Mouse (Mus musculus) hindbrain, embryonic 12.5 days (tissue): ENCODE results near the gene Patj. TPM values are rescaled to one million over a fixed set of nuclear protein-coding genes. Genes with fewer than 3 reads are reported as not detected.
A peak's percentile ranks its signal among the peaks of the same experiment; 100 is the strongest.
"Not testable (repeated sequence)": the region's sequence is repeated elsewhere in the genome, so short reads cannot be mapped to it uniquely, and the experiment has no call there.

Experiments
- ATAC-seq: fragments of 200-750 bp; cut with Nextera tagmentation; 2 replicates; pipeline ENCODE4 v1.8.0; 2017; ENCODE audit warnings: moderate TSS enrichment; ENCODE audit not compliant: low FRiP score
- H3K27ac ChIP-seq: fragments of 300-500 bp; sonication (generic); 2 replicates; pipeline ENCODE4 v1.5.1; 2016; ENCODE audit warnings: mild to moderate bottlenecking
- H3K27me3 ChIP-seq: fragments of 300-500 bp; sonication (generic); 2 replicates; pipeline ENCODE4 v1.6.1; 2016; ENCODE audit warnings: mild to moderate bottlenecking
- H3K36me3 ChIP-seq: fragments of 300-500 bp; sonication (generic); 2 replicates; pipeline ENCODE4 v1.6.1; 2016; ENCODE audit warnings: mild to moderate bottlenecking
- H3K4me1 ChIP-seq: fragments of 300-500 bp; sonication (generic); 2 replicates; pipeline ENCODE4 v1.6.1; 2016
- H3K4me2 ChIP-seq: fragments of 300-500 bp; sonication (generic); replicated peaks from 2 replicates; pipeline ENCODE4 v1.6.1; 2016; ENCODE audit warnings: mild to moderate bottlenecking
- H3K4me3 ChIP-seq: fragments of 300-500 bp; sonication (generic); 2 replicates; pipeline ENCODE4 v1.5.1; 2016; ENCODE audit warnings: mild to moderate bottlenecking
- H3K9ac ChIP-seq: fragments of 300-500 bp; sonication (generic); 2 replicates; pipeline ENCODE4 v1.6.1; 2016; ENCODE audit warnings: mild to moderate bottlenecking, moderate library complexity
- H3K9me3 ChIP-seq: fragments of 300-500 bp; sonication (generic); replicated peaks from 2 replicates; pipeline ENCODE4 v1.6.1; 2016; ENCODE audit warnings: mild to moderate bottlenecking
- WGBS: fragments of 180-500 bp; shearing (Covaris S2); methylation state at CpG from one replicate; pipeline ENCODE4 v1.1.7; 2016; 5-methylcytosine and 5-hydroxymethylcytosine counted together
- polyA plus RNA-seq: library from polyadenylated mRNA; unstranded; fragments of >200 nt; fragmentation: Nextera tagmentation; extraction: Ambion mirVana; gene quantifications from 2 replicates; pipeline ENCODE4 v1.2.1, GENCODE M21; 2016

Patj gene
- polyA plus RNA-seq, 1 experiment from 2014 or later = 14.9 TPM

- 69% methylated on average over 9 of the region's 9 CpGs for WGBS
- no peak for ATAC-seq
- H3K9ac ChIP-seq = no peak overlapping the region
These were observed 298.0 kb downstream of the Patj start for GRCm38 (mm10) chr4:98693465-98694185.

GRCm38 (mm10) chr4:98697932-98698331, 302.3 kb downstream of the Patj start:
- WGBS = 82% methylated on average over 4 of the region's 4 CpGs
- H3K27ac ChIP-seq = no peak overlapping the region
- H3K36me3 ChIP-seq = no peaks in the 10 kb centered on the region
- no peak overlapping the region for H3K9ac ChIP-seq
- H3K9me3 ChIP-seq = no peaks in the 10 kb centered on the region
- H3K4me2 ChIP-seq = no peak overlapping the region
- no peak overlapping the region for H3K4me3 ChIP-seq
- peaks cover 9% of the 10 kb centered on the region for H3K4me1 ChIP-seq
- no peaks in the 10 kb centered on the region for H3K27me3 ChIP-seq
- no peak for ATAC-seq

More at GRCm38 (mm10) chr4:98693465-98694185, 298.0 kb downstream of the Patj start:
- H3K4me2 ChIP-seq = no peak overlapping the region
- no peaks in the 10 kb centered on the region for H3K9me3 ChIP-seq
- H3K36me3 ChIP-seq = no peaks in the 10 kb centered on the region
- no peak overlapping the region for H3K4me3 ChIP-seq
- H3K27me3 ChIP-seq = no peaks in the 10 kb centered on the region
- peaks cover under 1% of the 10 kb centered on the region for H3K4me1 ChIP-seq
- H3K27ac ChIP-seq = no peak overlapping the region

- no peak overlapping the region for H3K4me3 ChIP-seq
- peaks cover 9% of the 10 kb centered on the region for H3K4me1 ChIP-seq
- WGBS = 64% methylated on average over 3 of the region's 3 CpGs
These were observed 303.3 kb downstream of the Patj start for GRCm38 (mm10) chr4:98698921-98699320.

GRCm38 (mm10) chr4:98700156-98700555, 304.6 kb downstream of the Patj start:
- H3K9ac ChIP-seq = no peak overlapping the region
- peaks cover 9% of the 10 kb centered on the region for H3K4me1 ChIP-seq
- ATAC-seq = no peak
- no peaks in the 10 kb centered on the region for H3K36me3 ChIP-seq
- H3K4me2 ChIP-seq = no peak overlapping the region
- no peak overlapping the region for H3K4me3 ChIP-seq
- H3K27ac ChIP-seq = no peak overlapping the region
- H3K9me3 ChIP-seq = no peaks in the 10 kb centered on the region
- H3K27me3 ChIP-seq = no peaks in the 10 kb centered on the region
- 94% methylated on average over 3 of the region's 3 CpGs for WGBS

More at GRCm38 (mm10) chr4:98698921-98699320, 303.3 kb downstream of the Patj start:
- H3K36me3 ChIP-seq = no peaks in the 10 kb centered on the region
- no peaks in the 10 kb centered on the region for H3K27me3 ChIP-seq
- H3K4me2 ChIP-seq = no peak overlapping the region
- no peak for ATAC-seq
- H3K9me3 ChIP-seq = no peaks in the 10 kb centered on the region
- H3K27ac ChIP-seq = no peak overlapping the region
- no peak overlapping the region for H3K9ac ChIP-seq

GRCm38 (mm10) chr4:98702201-98702894, 306.8 kb downstream of the Patj start:
- Histone ChIP-seq H3K36me3 (no peaks in the 10 kb centered on the region), H3K9ac (no peak overlapping the region), H3K4me1 (peaks cover 9% of the 10 kb centered on the region), H3K27ac (no peak overlapping the region), H3K4me2 (no peak overlapping the region), H3K27me3 (no peaks in the 10 kb centered on the region), H3K9me3 (no peaks in the 10 kb centered on the region), H3K4me3 (no peak overlapping the region)
- WGBS = 30% methylated on average over 12 of the region's 12 CpGs
- ATAC-seq = peak; percentile 70

GRCm38 (mm10) chr4:98710891-98711290, 315.3 kb downstream of the Patj start:
- WGBS = 97% methylated on average over 8 of the region's 8 CpGs
- no peak overlapping the region for H3K4me3 ChIP-seq
- H3K9me3 ChIP-seq = no peaks in the 10 kb centered on the region
- ATAC-seq = no peak
- H3K4me1 ChIP-seq = no peaks in the 10 kb centered on the region
- H3K27me3 ChIP-seq = no peaks in the 10 kb centered on the region
- no peaks in the 10 kb centered on the region for H3K36me3 ChIP-seq
- no peak overlapping the region for H3K27ac ChIP-seq
- no peak overlapping the region for H3K9ac ChIP-seq
- H3K4me2 ChIP-seq = no peak overlapping the region

- H3K27me3 ChIP-seq = no peaks in the 10 kb centered on the region
- no peaks in the 10 kb centered on the region for H3K4me1 ChIP-seq
- 85% methylated on average over 17 of the region's 17 CpGs for WGBS
- H3K4me2 ChIP-seq = no peak overlapping the region
- ATAC-seq = no peak
- no peak overlapping the region for H3K9ac ChIP-seq
- H3K4me3 ChIP-seq = no peak overlapping the region
- H3K9me3 ChIP-seq = no peaks in the 10 kb centered on the region
- H3K27ac ChIP-seq = no peak overlapping the region
- H3K36me3 ChIP-seq = no peaks in the 10 kb centered on the region
These were observed 322.4 kb downstream of the Patj start for GRCm38 (mm10) chr4:98717735-98718546.

GRCm38 (mm10) chr4:98718547-98718917, 322.9 kb downstream of the Patj start:
- Histone ChIP-seq H3K4me1 (no peaks in the 10 kb centered on the region), H3K4me2 (no peak overlapping the region), H3K27ac (no peak overlapping the region), H3K27me3 (no peaks in the 10 kb centered on the region), H3K9ac (no peak overlapping the region), H3K4me3 (no peak overlapping the region), H3K9me3 (no peaks in the 10 kb centered on the region), H3K36me3 (no peaks in the 10 kb centered on the region)
- WGBS = 87% methylated on average over 10 of the region's 10 CpGs
- ATAC-seq = no peak

- no peak overlapping the region for H3K4me2 ChIP-seq
- no peak overlapping the region for H3K27ac ChIP-seq
- peaks cover 21% of the 10 kb centered on the region for H3K27me3 ChIP-seq
- H3K9me3 ChIP-seq = no peaks in the 10 kb centered on the region
- 11% methylated on average over 8 of the region's 8 CpGs for whole genome bisulfite sequencing
- H3K9ac ChIP-seq = no peak overlapping the region
- H3K4me3 ChIP-seq = no peak overlapping the region
- no peaks in the 10 kb centered on the region for H3K36me3 ChIP-seq
- no peak for ATAC-seq
- peaks cover 12% of the 10 kb centered on the region for H3K4me1 ChIP-seq
These were observed 326.9 kb downstream of the Patj start for GRCm38 (mm10) chr4:98722454-98722853.

GRCm38 (mm10) chr4:98724682-98725081, 329.1 kb downstream of the Patj start:
- H3K27me3 ChIP-seq = peaks cover 40% of the 10 kb centered on the region
- not testable (repeated sequence) for H3K4me2 ChIP-seq, H3K36me3 ChIP-seq, H3K4me3 ChIP-seq, H3K9me3 ChIP-seq, H3K9ac ChIP-seq, ATAC-seq, H3K27ac ChIP-seq
- H3K4me1 ChIP-seq = peaks cover 17% of the 10 kb centered on the region
- WGBS = 92% methylated on average over 1 of the region's 1 CpGs

- Histone ChIP-seq H3K27me3 (peaks cover 40% of the 10 kb centered on the region), H3K9me3 (no peaks in the 10 kb centered on the region), H3K36me3 (no peaks in the 10 kb centered on the region), H3K9ac (no peak overlapping the region), H3K4me3 (no peak overlapping the region), H3K27ac (no peak overlapping the region), H3K4me2 (no peak overlapping the region), H3K4me1 (peaks cover 17% of the 10 kb centered on the region)
- 36% methylated on average over 4 of the region's 4 CpGs for WGBS
- no peak for ATAC-seq
These were observed 329.9 kb downstream of the Patj start for GRCm38 (mm10) chr4:98725439-98725838.

- ATAC-seq = peak; percentile 41; the same call in 1 of the 2 replicates
These were observed 331.1 kb downstream of the Patj start, which contains the start of gene L1td1 for GRCm38 (mm10) chr4:98726590-98727237. Gene L1td1 (plus strand): TSS chr4:98726734.

More at GRCm38 (mm10) chr4:98726590-98727237, 331.1 kb downstream of the Patj start, which contains the start of gene L1td1:
- Histone ChIP-seq H3K27me3 (peaks cover 40% of the 10 kb centered on the region), H3K4me3 (peak within 1 kb of the TSS; percentile 21), H3K9ac (peak within 1 kb of the TSS; percentile 20), H3K4me1 (peaks cover 17% of the 10 kb centered on the region), H3K4me2 (peak within 1 kb of the TSS; percentile 67), H3K36me3 (no peaks in the 10 kb centered on the region), H3K9me3 (no peaks in the 10 kb centered on the region), H3K27ac (no peak within 1 kb of the TSS)
- WGBS = 1% methylated on average over 29 of the region's 29 CpGs
